Mouse (Mus musculus): ENCODE measurements around the gene Cryba4. TPM values are rescaled to one million over a fixed set of nuclear protein-coding genes. Genes with fewer than 3 reads are reported as not detected.
A peak's percentile ranks its signal among the peaks of the same experiment; 100 is the strongest.

The Cryba4 gene
- total RNA-seq (2012; rRNA removed): 0.29 and 0.39 TPM in 2 replicates
- polyA plus RNA-seq (2012; ENCODE audit: insufficient read depth in 1 of 2, insufficient read length in 2 of 2, low read depth in 1 of 2, low replicate concordance in 2 of 2, missing spikeins in 1 of 2): under 1 TPM in 1 of 2 experiments, not detected in 1; 0.77 TPM

DNA sequence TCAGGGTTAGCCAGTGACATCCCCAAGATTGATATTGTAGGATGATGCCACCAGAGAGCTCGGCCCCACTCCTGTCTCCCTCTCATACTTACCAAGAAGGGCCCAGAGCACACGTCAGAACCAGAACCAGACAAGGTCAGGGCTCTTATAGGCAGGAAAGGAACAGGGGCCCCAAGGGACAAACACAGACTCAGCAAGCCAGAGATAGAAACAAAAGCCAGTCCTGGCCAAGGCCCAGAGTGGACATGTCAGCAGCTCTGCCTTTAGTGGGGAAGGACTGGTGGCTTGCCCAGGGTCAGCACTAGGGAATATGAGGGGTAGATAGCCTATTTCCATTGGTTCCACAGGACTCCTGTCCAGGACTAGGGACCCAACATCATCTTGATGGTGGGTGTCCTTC, at the start of gene Cryba4:
Gene Cryba4 (minus strand): TSS at position 119 of the 400 bp plus-strand sequence.
- Histone ChIP-seq H3K27ac (ENCODE audit: control insufficient read depth, low read depth, low read length) (peak within 1 kb of the TSS; percentile 71), H3K4me3 (ENCODE audit: control insufficient read depth in 1 of 2, insufficient read depth in 1 of 2, low read depth in 2 of 2, low read length in 2 of 2) (no peak within 1 kb of the TSS), H3K79me2 (ENCODE audit: control insufficient read depth, insufficient read depth, low read length, poor library complexity) (no peaks in the 10 kb centered on the region), H3K9ac (ENCODE audit: control insufficient read depth, low read depth, low read length, poor library complexity, severe bottlenecking) (peak within 1 kb of the TSS; percentile 34), H3K27me3 (ENCODE audit: control insufficient read depth in 1 of 2, insufficient read depth in 2 of 2, low read length in 2 of 2) (no peaks in the 10 kb centered on the region), H3K4me1 (ENCODE audit: control insufficient read depth in 1 of 2, insufficient read depth in 2 of 2, low read length in 2 of 2) (peaks cover 8 to 36% of the 10 kb centered on the region in 2 experiments), H3K9me3 (replicated peaks; ENCODE audit: insufficient read depth, low read length) (no peaks in the 10 kb centered on the region), H3K36me3 (ENCODE audit: control insufficient read depth in 1 of 2, insufficient read depth in 2 of 2, low read length in 2 of 2) (peaks cover 0 to 12% of the 10 kb centered on the region in 2 experiments; a peak in 2 of 4 replicates)
- no peak for TF ChIP-seq ZC3H11A (IDR thresholded peaks at IDR 0.05; ENCODE audit: low read depth, low read length)
- no peak for TF ChIP-seq MAX (IDR thresholded peaks at IDR 0.05; ENCODE audit: low read length)
- no peak for TF ChIP-seq POLR2A (IDR thresholded peaks at IDR 0.05; ENCODE audit: control insufficient read depth in 1 of 2, insufficient read depth in 1 of 2, low read depth in 1 of 2, low read length in 2 of 2, poor library complexity in 1 of 2)
- no peak for TF ChIP-seq ZKSCAN1 (IDR thresholded peaks at IDR 0.05; ENCODE audit: low read depth, low read length)
- no peak for TF ChIP-seq TAL1 (IDR thresholded peaks at IDR 0.05; ENCODE audit: low read length)
- no peak for TF ChIP-seq NELFE (IDR thresholded peaks at IDR 0.05; ENCODE audit: low read depth, low read length)
- TF ChIP-seq USF2 (IDR thresholded peaks at IDR 0.05; ENCODE audit: borderline replicate concordance in 1 of 2, insufficient read depth in 1 of 2, low read depth in 1 of 2, low read length in 2 of 2): no peak
- no peak for TF ChIP-seq ETS1 (IDR thresholded peaks at IDR 0.05; ENCODE audit: low read depth, low read length)
- TF ChIP-seq USF1 (IDR thresholded peaks at IDR 0.05; ENCODE audit: low read depth, low read length): no peak
- TF ChIP-seq JUND (IDR thresholded peaks at IDR 0.05; ENCODE audit: low read depth, low read length): no peak
- TF ChIP-seq GATA1 (IDR thresholded peaks at IDR 0.05; ENCODE audit: low read depth, low read length): no peak
- no peak for TF ChIP-seq RAD21 (IDR thresholded peaks at IDR 0.05; ENCODE audit: low read depth, low read length)
- TF ChIP-seq MAFK (IDR thresholded peaks at IDR 0.05; ENCODE audit: borderline replicate concordance, low read depth, low read length): no peak
- no peak for TF ChIP-seq KAT2A (conservative IDR thresholded peaks at IDR 0.05; ENCODE audit: low read depth, low read length)
- TF ChIP-seq UBTF (IDR thresholded peaks at IDR 0.05; ENCODE audit: borderline replicate concordance, insufficient read depth, low read depth, low read length): no peak
- DNase-seq (ENCODE audit: low read depth, low spot score): no peak

DNA sequence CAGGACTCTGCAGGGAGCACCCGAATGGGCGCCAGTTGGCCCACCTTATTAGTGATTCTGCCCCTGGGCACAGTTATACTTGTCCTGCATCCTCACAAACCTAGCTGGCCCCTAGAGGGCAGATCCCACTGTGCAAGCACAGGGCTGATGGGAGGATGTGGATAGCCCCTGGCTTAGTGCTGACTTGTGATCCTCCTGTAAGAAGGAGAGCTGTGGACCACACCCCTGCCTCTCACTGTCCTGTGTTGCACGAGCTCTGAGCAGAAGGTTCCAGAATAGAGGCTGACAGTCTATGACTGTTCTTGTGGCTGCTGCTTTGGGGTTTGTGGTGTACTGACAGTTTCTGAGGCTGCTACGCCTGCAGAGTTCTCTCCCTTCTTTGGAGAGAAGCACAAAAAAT, 49.4 kb upstream of the Cryba4 start:
- TF ChIP-seq HCFC1 (IDR thresholded peaks at IDR 0.05; ENCODE audit: low read depth, low read length) (no peak), MYC (IDR thresholded peaks at IDR 0.05; ENCODE audit: low read depth, low read length) (no peak), SIN3A (IDR thresholded peaks at IDR 0.05; ENCODE audit: low read length) (no peak), ZKSCAN1 (IDR thresholded peaks at IDR 0.05; ENCODE audit: low read depth, low read length) (no peak), ELF1 (IDR thresholded peaks at IDR 0.05; ENCODE audit: low read depth, low read length) (no peak), E2F4 (IDR thresholded peaks at IDR 0.05; ENCODE audit: borderline replicate concordance, low read depth, low read length) (no peak), SMC3 (IDR thresholded peaks at IDR 0.05; ENCODE audit: low read depth, low read length) (no peak), MEF2A (IDR thresholded peaks at IDR 0.05; ENCODE audit: extremely low read depth, insufficient replicate concordance, low read depth, low read length, poor library complexity, severe bottlenecking) (no peak), BHLHE40 (IDR thresholded peaks at IDR 0.05; ENCODE audit: borderline replicate concordance, low read depth, low read length) (no peak)
- H3K4me3 ChIP-seq (ENCODE audit: control insufficient read depth in 1 of 2, insufficient read depth in 1 of 2, low read depth in 2 of 2, low read length in 2 of 2): no peak overlapping the region
- no peak overlapping the region for H3K9ac ChIP-seq (ENCODE audit: control insufficient read depth, low read depth, low read length, poor library complexity, severe bottlenecking)
- no peak overlapping the region for H3K27ac ChIP-seq (ENCODE audit: control insufficient read depth, low read depth, low read length)
- no peaks in the 10 kb centered on the region for H3K9me3 ChIP-seq (replicated peaks; ENCODE audit: insufficient read depth, low read length)
- H3K27me3 ChIP-seq (ENCODE audit: control insufficient read depth in 1 of 2, insufficient read depth in 2 of 2, low read length in 2 of 2): no peaks in the 10 kb centered on the region
- peaks cover 9 to 18% of the 10 kb centered on the region in 2 experiments for H3K4me1 ChIP-seq (ENCODE audit: control insufficient read depth in 1 of 2, insufficient read depth in 2 of 2, low read length in 2 of 2)
- H3K36me3 ChIP-seq (ENCODE audit: control insufficient read depth in 1 of 2, insufficient read depth in 2 of 2, low read length in 2 of 2): peaks cover 0 to 9% of the 10 kb centered on the region in 2 experiments; a peak in 2 of 4 replicates
- peaks cover 27% of the 10 kb centered on the region; the same call in 1 of the 2 replicates for H3K79me2 ChIP-seq (ENCODE audit: control insufficient read depth, insufficient read depth, low read length, poor library complexity)
- DNase-seq (ENCODE audit: low read depth, low spot score): no peak
